Mouse (Mus musculus) CH12.LX (cell line): ENCODE measurements around the gene Pik3r1.

Experiments
- CHD1 ChIP-seq: IDR thresholded peaks from 2 replicates; pipeline ENCODE4 v1.6.1; 2012; ENCODE audit warnings: low read depth, low read length, improper control_type of control experiment, inconsistent platforms
- CTCF ChIP-seq, 2 experiments: IDR thresholded peaks in 1 of 2; conservative IDR thresholded peaks in 1 of 2; 2 replicates each; pipeline ENCODE4 v1.5.1; 2011 to 2012; ENCODE audit warnings: low read depth in 2 of 2, low read length in 2 of 2, improper control_type of control experiment in 1 of 2, inconsistent platforms in 1 of 2, mild to moderate bottlenecking in 1 of 2, moderate library complexity in 1 of 2
- ELF1 ChIP-seq: IDR thresholded peaks from 2 replicates; pipeline ENCODE4 v1.6.1; 2014; ENCODE audit warnings: low read depth, mild to moderate bottlenecking, inconsistent platforms, low read length, improper control_type of control experiment
- EP300 ChIP-seq: IDR thresholded peaks from 2 replicates; pipeline ENCODE4 v1.6.1; 2011; ENCODE audit warnings: low read length, improper control_type of control experiment
- HCFC1 ChIP-seq: IDR thresholded peaks from 2 replicates; pipeline ENCODE4 v1.6.1; 2012; ENCODE audit warnings: low read depth, mild to moderate bottlenecking, inconsistent platforms, low read length, improper control_type of control experiment
- NELFE ChIP-seq: IDR thresholded peaks from 2 replicates; pipeline ENCODE4 v1.6.1; 2011; ENCODE audit warnings: low read depth, low read length, improper control_type of control experiment
- POLR2A ChIP-seq: IDR thresholded peaks from 2 replicates; pipeline ENCODE4 v1.6.1; 2011; ENCODE audit warnings: low read depth, mild to moderate bottlenecking, improper control_type of control experiment, low read length
- POLR2AphosphoS2 ChIP-seq: IDR thresholded peaks from 2 replicates; pipeline ENCODE4 v1.6.1; 2011; ENCODE audit warnings: low read depth, low read length, improper control_type of control experiment
- SMC3 ChIP-seq: IDR thresholded peaks from 2 replicates; pipeline ENCODE4 v1.6.1; 2011; ENCODE audit warnings: low read depth, low read length, improper control_type of control experiment
- TCF12 ChIP-seq: IDR thresholded peaks from 2 replicates; pipeline ENCODE4 v1.6.1; 2014; ENCODE audit warnings: low read depth, mild to moderate bottlenecking, inconsistent platforms, low read length, improper control_type of control experiment
- ZNF384 ChIP-seq: IDR thresholded peaks from 2 replicates; pipeline ENCODE4 v1.6.1; 2012; ENCODE audit warnings: low read depth, low read length, improper control_type of control experiment, inconsistent platforms

DNA sequence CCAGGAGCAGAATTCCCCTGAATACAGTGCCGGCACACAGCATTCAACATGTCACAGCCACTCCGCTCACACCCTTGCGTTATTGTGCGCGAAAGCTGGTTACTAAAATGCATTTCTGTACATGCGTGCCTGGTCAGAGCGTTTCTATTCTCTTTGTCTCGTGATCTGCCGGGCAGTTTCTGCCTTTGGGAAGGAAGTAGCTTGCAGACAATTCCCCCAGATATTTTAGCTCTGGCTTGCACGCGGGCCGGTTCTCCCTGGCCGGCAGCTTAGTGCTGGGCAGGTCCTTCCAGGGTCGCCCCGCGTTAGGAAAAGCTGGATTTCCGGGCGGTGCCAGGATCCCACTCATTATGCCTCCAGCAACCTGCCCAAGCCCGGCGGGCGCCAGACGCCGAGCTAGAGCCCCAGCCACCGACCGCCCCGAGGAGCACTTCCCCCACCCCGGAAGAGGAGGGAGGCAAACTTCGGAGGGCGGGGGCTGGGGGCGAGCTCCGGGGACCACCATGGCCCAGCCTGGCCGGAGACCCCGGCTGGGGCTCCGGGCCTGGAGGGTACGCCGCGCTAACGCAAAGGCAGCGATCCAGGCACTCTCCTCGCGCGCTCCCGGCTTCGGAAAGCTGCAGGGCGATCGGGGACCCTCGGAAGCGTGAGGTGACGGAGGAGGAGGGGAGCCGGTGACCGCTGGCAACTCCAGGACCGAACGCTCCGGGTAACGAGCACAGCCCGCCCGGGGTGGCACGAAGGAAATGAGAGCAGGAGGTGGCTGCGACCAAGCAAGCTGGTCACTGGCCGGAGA, 806 bp downstream of the Pik3r1 start:
- TF ChIP-seq CTCF (conservative IDR thresholded peaks at IDR 0.05 in 1 of 2, IDR thresholded peaks at IDR 0.05 in 1 of 2; ENCODE audit: low read depth in 2 of 2, low read length in 2 of 2) (no peak), POLR2A (peak; percentile 43; the same call in 1 of the 2 replicates), NELFE (peak; percentile 18; the same call in 1 of the 2 replicates), EP300 (no peak), ZNF384 (no peak), TCF12 (no peak), ELF1 (peak; percentile 78), SMC3 (no peak), CHD1 (0 out of 2 replicates have a peak, but pooled peaks have one; percentile 14), POLR2AphosphoS2 (no peak), HCFC1 (no peak)
